Mouse (Mus musculus): ENCODE measurements around the gene Atf7. TPM values are rescaled to one million over a fixed set of nuclear protein-coding genes. Genes with fewer than 3 reads are reported as not detected.

Gene Atf7
- total RNA-seq, 1 experiment, result 12.4 TPM

DNA sequence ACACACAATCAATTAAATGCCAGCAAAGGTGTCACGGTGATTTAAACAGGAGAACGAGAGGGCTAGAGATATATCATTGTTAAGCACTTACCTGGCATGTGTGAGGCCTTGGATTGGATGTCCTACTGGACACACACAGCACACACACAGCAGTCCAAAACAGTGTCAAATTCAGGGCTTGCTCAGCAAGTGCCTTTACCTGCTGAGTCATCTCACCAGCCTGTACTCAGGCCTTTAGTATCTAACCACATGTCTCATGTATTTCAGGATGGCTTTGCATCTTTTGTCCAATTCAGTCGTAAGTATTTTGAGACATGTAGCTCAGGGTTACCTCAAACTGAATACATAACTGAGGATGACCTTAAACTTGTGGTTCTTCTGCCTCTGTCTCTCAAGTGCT lies 25.8 kb upstream of the Atf7 start:
- in situ Hi-C loops (cut with MboI; ENCODE audit: low sequenced_read_pairs in 2 of 2, unreplicated experiment in 2 of 2), result no loop called here
- no peaks in the 10 kb centered on the region for H3K4me1 ChIP-seq (ENCODE audit: control insufficient read depth in 2 of 2, insufficient read depth in 2 of 2, low read length in 2 of 2, poor library complexity in 1 of 2)
- no peaks in the 10 kb centered on the region for H3K9me3 ChIP-seq (ENCODE audit: control insufficient read depth, insufficient read depth, low read depth, low read length)
- H3K4me3 ChIP-seq (ENCODE audit: insufficient read depth in 1 of 2, low read depth in 1 of 2, low read length in 2 of 2, poor library complexity in 1 of 2, severe bottlenecking in 1 of 2), result no peak overlapping the region
- no peaks in the 10 kb centered on the region for H3K36me3 ChIP-seq (ENCODE audit: control insufficient read depth, insufficient read depth, low read length, poor library complexity, severe bottlenecking)
- no peak overlapping the region for H3K27ac ChIP-seq (ENCODE audit: insufficient read depth, low read depth, low read length, poor library complexity, severe bottlenecking)
- no peak for DNase-seq (ENCODE audit: low read depth, low spot score)
- no peak for TF ChIP-seq ZNF384 (IDR thresholded peaks at IDR 0.05; ENCODE audit: low read depth, low read length)
- no peak for TF ChIP-seq MAFK (IDR thresholded peaks at IDR 0.05; ENCODE audit: insufficient read depth, low read depth, low read length)
- no peak for TF ChIP-seq HCFC1 (IDR thresholded peaks at IDR 0.05; ENCODE audit: borderline replicate concordance, insufficient read depth, low read length)
- no peak for TF ChIP-seq ZC3H11A (IDR thresholded peaks at IDR 0.05; ENCODE audit: borderline replicate concordance, low read depth, low read length)
- TF ChIP-seq CHD2 (IDR thresholded peaks at IDR 0.05; ENCODE audit: low read depth, low read length), result no peak
- no peak overlapping the region for H3K9ac ChIP-seq (ENCODE audit: insufficient read depth, low read depth, low read length, poor library complexity, severe bottlenecking)

DNA sequence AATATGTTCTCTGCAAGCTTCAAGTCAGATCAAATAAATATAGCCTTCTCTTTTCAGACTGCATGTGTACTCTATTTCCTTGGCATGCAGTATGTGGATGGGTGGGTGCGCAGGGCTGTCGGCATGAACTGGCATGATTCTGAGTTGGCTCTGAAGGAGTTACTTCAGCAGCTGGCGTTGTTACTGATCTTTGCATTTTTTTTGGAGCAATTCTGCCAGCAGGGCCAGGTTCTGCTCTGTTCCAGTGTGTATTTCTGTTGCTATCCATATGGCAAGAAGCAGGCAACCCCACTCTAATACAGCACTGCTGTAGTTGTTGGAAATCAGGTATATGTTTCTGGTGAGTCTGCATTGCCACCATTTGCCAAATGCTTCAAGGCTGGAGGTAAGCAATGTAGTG lies 10.6 kb upstream of the Atf7 start:
- H3K4me1 ChIP-seq (ENCODE audit: control insufficient read depth in 2 of 2, insufficient read depth in 2 of 2, low read length in 2 of 2, poor library complexity in 1 of 2), result no peaks in the 10 kb centered on the region
- H3K9me3 ChIP-seq (ENCODE audit: control insufficient read depth, insufficient read depth, low read depth, low read length), result no peaks in the 10 kb centered on the region
- in situ Hi-C loops (cut with MboI; ENCODE audit: low sequenced_read_pairs in 2 of 2, unreplicated experiment in 2 of 2), result no loop called here
- H3K27ac ChIP-seq (ENCODE audit: insufficient read depth, low read depth, low read length, poor library complexity, severe bottlenecking), result no peak overlapping the region
- no peak overlapping the region for H3K9ac ChIP-seq (ENCODE audit: insufficient read depth, low read depth, low read length, poor library complexity, severe bottlenecking)
- no peaks in the 10 kb centered on the region for H3K36me3 ChIP-seq (ENCODE audit: control insufficient read depth, insufficient read depth, low read length, poor library complexity, severe bottlenecking)
- no peak overlapping the region for H3K4me3 ChIP-seq (ENCODE audit: insufficient read depth in 1 of 2, low read depth in 1 of 2, low read length in 2 of 2, poor library complexity in 1 of 2, severe bottlenecking in 1 of 2)
- TF ChIP-seq ZNF384 (IDR thresholded peaks at IDR 0.05; ENCODE audit: low read depth, low read length) (no peak), MAFK (IDR thresholded peaks at IDR 0.05; ENCODE audit: insufficient read depth, low read depth, low read length) (no peak), ZC3H11A (IDR thresholded peaks at IDR 0.05; ENCODE audit: borderline replicate concordance, low read depth, low read length) (no peak), HCFC1 (IDR thresholded peaks at IDR 0.05; ENCODE audit: borderline replicate concordance, insufficient read depth, low read length) (no peak), CHD2 (IDR thresholded peaks at IDR 0.05; ENCODE audit: low read depth, low read length) (no peak)
- DNase-seq (ENCODE audit: low read depth, low spot score), result no peak

DNA sequence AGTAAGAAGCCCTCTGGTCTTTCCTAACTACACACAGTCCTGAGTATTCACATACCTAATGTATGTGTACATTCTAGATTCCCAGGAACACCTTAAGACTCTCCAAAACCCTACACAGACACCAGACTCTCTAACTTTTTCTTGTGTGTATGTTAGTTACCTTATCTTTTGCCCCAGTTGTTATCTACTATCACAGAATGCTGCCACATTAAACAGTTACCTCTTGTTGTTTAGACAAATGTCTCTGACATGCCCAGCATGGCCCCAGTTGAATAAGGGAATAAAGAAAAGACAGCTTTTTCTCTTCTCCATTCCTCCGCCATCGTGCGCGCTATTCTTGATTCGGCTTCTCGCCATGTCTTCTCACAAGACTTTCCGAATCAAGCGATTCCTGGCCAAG lies 9.4 kb upstream of the Atf7 start:
- no peak for DNase-seq (ENCODE audit: low read depth, low spot score)
- H3K9me3 ChIP-seq (ENCODE audit: control insufficient read depth, insufficient read depth, low read depth, low read length), result no peaks in the 10 kb centered on the region
- H3K4me3 ChIP-seq (ENCODE audit: insufficient read depth in 1 of 2, low read depth in 1 of 2, low read length in 2 of 2, poor library complexity in 1 of 2, severe bottlenecking in 1 of 2), result no peak overlapping the region
- in situ Hi-C loops (cut with MboI; ENCODE audit: low sequenced_read_pairs in 2 of 2, unreplicated experiment in 2 of 2), result no loop called here
- H3K36me3 ChIP-seq (ENCODE audit: control insufficient read depth, insufficient read depth, low read length, poor library complexity, severe bottlenecking), result no peaks in the 10 kb centered on the region
- H3K4me1 ChIP-seq (ENCODE audit: control insufficient read depth in 2 of 2, insufficient read depth in 2 of 2, low read length in 2 of 2, poor library complexity in 1 of 2), result no peaks in the 10 kb centered on the region
- H3K9ac ChIP-seq (ENCODE audit: insufficient read depth, low read depth, low read length, poor library complexity, severe bottlenecking), result no peak overlapping the region
- no peak for TF ChIP-seq CHD2 (IDR thresholded peaks at IDR 0.05; ENCODE audit: low read depth, low read length)
- TF ChIP-seq ZNF384 (IDR thresholded peaks at IDR 0.05; ENCODE audit: low read depth, low read length), result no peak
- no peak for TF ChIP-seq MAFK (IDR thresholded peaks at IDR 0.05; ENCODE audit: insufficient read depth, low read depth, low read length)
- TF ChIP-seq HCFC1 (IDR thresholded peaks at IDR 0.05; ENCODE audit: borderline replicate concordance, insufficient read depth, low read length), result no peak
- TF ChIP-seq ZC3H11A (IDR thresholded peaks at IDR 0.05; ENCODE audit: borderline replicate concordance, low read depth, low read length), result no peak
- no peak overlapping the region for H3K27ac ChIP-seq (ENCODE audit: insufficient read depth, low read depth, low read length, poor library complexity, severe bottlenecking)

DNA sequence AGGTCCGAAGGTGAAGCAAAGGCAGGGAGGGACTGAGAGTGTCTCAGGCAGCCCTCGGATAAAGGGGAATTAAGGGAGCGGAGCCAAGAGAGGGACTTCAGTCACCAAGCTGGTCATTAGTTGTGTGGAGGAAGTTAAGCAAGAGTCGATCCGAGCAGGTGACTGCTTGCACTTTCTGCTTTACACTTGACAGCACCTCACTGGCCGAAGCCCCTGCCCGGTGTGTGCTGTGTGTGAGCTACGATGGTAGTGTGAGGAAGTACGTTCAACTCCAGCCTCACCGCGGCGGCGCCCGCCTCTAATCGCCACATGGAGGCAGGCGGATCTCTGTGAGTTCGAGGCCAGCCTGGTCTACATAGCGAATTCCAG lies 407 bp upstream of the Atf7 start:
- in situ Hi-C loops (cut with MboI; ENCODE audit: low sequenced_read_pairs in 2 of 2, unreplicated experiment in 2 of 2), result no loop called here
- Histone ChIP-seq H3K36me3 (ENCODE audit: control insufficient read depth, insufficient read depth, low read length, poor library complexity, severe bottlenecking) (no peaks in the 10 kb centered on the region), H3K4me1 (ENCODE audit: control insufficient read depth in 2 of 2, insufficient read depth in 2 of 2, low read length in 2 of 2, poor library complexity in 1 of 2) (peaks cover 2% of the 10 kb centered on the region in 2 experiments; a peak in 1 of 4 replicates), H3K27ac (ENCODE audit: insufficient read depth, low read depth, low read length, poor library complexity, severe bottlenecking) (peak overlapping the region; percentile 93), H3K4me3 (ENCODE audit: insufficient read depth in 1 of 2, low read depth in 1 of 2, low read length in 2 of 2, poor library complexity in 1 of 2, severe bottlenecking in 1 of 2) (peak overlapping the region; percentile 79 to 87), H3K9me3 (ENCODE audit: control insufficient read depth, insufficient read depth, low read depth, low read length) (no peaks in the 10 kb centered on the region), H3K9ac (ENCODE audit: insufficient read depth, low read depth, low read length, poor library complexity, severe bottlenecking) (peak overlapping the region; percentile 92)
- no peak for DNase-seq (ENCODE audit: low read depth, low spot score)
- TF ChIP-seq ZC3H11A (IDR thresholded peaks at IDR 0.05; ENCODE audit: borderline replicate concordance, low read depth, low read length) (no peak), CHD2 (IDR thresholded peaks at IDR 0.05; ENCODE audit: low read depth, low read length) (no peak), MAFK (IDR thresholded peaks at IDR 0.05; ENCODE audit: insufficient read depth, low read depth, low read length) (no peak), HCFC1 (IDR thresholded peaks at IDR 0.05; ENCODE audit: borderline replicate concordance, insufficient read depth, low read length) (no peak), ZNF384 (IDR thresholded peaks at IDR 0.05; ENCODE audit: low read depth, low read length) (no peak)

All from ES-E14 (cell line).